Mouse (Mus musculus) adrenal gland, adult (tissue): Measurements from ENCODE around the gene Zfp710.
"Not testable (repeated sequence)": the region's sequence is repeated elsewhere in the genome, so short reads cannot be mapped to it uniquely, and the experiment has no call there.

ENCODE experiments used
- DNase-seq, 2 experiments: peaks; one replicate each; pipeline ENCODE4 v3.0.0; 2022 to 2023; ENCODE audit warnings: low spot score in 1 of 2; ENCODE audit not compliant: inconsistent age in 2 of 2

Gene Zfp710

DNA sequence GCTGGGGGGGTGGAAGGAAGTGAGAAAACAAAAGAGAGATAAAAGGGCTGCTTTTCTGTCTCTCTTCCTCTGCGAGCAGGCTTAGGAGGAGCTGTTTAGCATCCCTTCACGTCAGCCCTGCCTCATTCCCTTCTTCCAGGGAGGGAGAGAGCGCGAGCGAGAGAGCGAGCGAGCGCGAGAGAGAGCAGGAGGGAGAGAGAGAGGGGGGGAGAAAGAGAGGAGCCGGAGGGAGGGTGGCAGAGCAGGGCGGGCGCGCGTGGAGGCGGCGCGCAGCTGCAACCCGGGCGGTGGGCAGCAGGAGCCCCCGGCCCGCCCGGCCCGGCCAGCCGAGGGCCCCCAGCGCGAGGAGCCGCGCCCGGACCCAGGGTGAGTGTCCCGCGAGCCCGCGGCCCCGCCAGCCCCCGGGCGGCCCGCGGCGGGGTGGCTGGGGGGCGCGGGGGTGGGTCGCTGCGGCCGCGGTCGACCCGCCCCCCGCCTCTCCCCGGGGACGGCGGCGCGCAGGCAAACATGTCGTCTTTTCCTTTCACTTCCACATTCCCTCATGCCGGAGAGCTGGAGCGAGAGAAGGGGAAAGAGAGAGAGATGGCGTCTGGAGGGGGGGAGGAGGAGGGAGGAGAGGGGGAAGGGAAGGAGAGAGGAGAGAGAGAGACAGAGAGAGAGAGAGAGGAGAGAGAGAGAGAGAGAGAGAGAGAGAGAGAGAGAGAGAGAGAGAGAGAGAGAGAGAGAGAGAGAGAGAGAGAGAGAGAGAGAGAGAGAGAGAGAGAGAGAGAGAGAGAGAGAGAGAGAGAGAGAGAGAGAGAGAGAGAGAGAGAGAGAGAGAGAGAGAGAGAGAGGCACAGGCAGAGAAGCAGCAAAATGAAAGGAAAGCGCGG is 1.7 kb downstream of the Zfp710 start:
- peak; percentile 69 to 88 for DNase-seq

DNA sequence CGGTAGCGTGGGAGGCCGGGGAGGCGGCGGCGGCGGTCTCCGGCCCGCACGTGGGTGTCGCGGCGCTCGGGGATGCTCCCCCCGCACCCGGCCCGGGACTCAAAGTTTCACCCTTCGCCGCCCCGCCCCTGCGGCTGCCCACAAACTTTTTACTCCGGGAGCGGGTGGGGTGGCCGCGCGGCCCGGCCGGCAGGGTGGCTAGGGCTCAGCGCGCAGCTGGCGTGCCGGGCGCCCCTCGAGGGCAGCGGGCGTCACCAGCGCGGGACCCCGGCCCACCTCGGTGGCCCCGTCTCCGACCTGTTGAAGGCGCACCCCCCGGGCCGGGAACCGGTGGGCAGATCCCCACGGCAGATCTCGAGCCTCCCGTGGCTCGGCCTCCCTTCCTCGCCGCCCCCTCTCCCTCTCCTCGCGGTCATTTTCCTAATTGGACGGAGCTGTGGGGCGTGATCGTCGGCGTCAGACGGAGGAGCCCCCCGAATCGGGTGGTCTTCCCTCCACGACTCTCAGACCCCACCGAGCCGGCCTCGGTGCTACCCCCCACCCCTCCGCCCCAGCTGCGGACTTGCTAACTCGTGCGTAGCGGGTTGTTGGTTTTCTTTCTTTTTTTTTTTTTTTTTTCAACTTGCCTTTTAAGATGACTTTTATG is 2.5 kb downstream of the Zfp710 start:
- DNase-seq: peak; percentile 89 to 93

DNA sequence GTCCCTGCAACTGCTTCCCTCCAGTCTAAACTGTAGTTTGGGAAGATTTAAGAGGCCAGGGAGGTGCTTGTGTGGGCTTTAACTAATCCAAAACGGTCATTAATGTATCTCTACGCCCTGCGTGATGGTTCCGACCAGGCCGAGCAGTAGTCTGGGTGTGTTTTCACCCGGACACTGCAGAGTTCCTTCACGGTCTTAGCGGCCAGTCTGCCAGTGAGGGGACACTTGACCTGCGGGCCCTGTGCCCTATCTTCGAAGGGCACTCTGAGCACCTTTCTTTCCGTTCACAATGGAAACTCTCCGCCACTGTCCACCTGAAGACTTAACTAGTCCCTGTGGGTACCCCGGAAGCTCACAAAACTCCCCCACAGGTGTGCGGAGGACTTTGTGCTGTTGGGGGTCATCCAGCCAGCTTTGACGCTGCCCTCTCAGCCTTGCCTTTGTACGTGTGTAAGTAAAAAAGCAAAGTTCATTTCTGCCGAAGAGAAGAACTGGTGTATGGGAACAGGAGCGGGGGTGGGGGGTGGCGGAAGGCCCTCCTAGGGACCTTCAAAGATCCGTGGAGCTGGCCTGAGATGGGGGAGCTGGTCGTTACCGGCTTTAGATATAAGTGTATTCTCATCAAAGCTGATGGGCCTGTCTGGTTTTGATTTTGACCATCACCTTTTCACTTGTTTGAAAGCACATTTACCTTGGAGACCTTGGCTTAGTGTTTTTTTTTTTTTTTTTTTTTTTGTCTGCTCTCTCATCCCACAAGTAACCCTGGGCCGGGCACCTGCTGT is 3.2 kb downstream of the Zfp710 start:
- peak; percentile 65 to 86 for DNase-seq

DNA sequence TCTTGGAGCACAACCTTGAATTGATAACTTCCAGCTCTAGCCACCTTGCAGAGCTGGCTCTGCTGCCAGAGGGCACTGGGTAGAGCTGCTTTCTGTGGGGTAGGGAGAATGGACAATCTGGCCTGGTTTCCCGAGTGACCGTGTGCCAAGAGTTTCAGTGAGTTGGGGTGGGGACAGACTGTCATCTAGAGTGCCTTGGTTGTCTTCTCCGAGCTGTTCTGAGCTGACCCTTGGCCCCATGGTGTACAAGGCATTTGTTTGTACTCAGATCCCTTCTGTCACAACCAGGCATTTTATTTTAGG is 3.8 kb downstream of the Zfp710 start:
- peak; percentile 74 to 75 for DNase-seq

DNA sequence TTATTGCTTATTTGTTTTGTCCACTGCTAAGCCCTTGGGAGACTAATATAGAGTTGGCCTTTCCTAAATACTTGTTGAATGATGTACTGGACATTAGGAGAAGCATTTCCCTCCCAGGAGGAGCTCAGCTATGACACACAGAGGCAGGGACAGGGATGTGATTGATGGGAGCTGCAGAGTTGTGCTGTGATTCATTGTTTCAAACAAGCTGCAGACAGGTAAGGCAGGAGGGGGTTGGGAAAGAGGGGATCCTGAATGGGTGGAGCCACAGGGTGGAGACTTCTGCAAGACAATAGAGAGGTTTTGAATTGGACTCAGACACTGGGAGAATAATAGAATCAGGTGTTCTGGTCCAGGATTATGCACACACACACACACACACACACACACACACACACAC is 5.4 kb downstream of the Zfp710 start:
- DNase-seq: peak in 1 of 2 experiments; percentile 70

DNA sequence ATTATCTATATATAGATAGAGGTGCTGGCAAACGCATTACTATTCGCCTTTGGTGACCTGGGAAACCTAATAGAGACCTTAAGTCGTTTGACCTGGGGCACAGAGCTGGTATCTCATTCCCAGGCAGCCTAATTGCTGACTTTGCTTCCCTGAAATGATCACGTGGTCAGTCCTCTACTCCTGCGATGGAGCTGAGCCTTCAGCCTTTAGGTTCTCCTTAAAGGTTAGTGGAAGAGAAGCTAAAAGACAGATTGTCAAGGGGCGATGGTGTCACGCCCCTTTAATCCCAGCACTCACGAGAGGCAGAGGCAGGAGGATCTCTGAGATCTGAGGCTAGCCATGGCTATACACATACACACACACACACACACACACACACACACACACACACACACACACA is 5.9 kb downstream of the Zfp710 start:
- no peak for DNase-seq

DNA sequence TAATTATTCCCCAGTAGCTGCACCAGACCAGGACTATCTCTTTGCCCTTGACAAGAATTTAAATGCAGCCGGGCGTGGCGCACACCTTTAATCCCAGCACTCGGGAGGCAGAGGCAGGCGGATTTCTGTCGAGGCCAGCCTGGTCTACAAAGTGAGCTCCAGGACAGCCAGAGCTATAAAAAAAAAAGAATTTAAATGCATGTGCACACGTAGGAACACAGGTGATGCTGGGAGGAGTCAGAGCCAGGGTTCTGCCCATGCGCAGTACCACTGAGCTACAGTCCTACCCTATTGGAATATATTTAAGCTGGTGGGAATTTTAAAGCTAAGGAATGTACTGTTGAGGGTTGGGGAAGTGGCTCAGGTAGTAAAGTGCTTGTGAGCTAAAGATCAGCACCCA is 6.4 kb downstream of the Zfp710 start:
- no peak for DNase-seq

DNA sequence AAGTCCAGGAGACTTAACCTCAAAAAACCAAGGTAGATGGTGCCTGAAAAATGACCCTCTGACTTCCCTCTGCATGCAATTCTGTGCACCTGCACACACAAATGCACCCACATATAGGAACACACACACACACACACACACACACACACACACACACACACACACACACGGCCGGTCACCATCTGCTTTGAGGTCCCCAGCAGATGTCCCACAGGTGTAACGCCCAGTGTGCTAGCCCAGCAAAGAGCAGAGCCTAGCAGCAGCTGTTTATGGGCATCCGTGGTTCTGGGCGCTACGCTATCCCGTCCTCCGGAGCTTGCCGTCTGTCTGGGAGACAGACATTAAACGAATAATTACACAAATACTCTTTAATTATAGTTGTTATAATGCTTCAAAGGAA is 6.9 kb downstream of the Zfp710 start:
- no peak for DNase-seq

DNA sequence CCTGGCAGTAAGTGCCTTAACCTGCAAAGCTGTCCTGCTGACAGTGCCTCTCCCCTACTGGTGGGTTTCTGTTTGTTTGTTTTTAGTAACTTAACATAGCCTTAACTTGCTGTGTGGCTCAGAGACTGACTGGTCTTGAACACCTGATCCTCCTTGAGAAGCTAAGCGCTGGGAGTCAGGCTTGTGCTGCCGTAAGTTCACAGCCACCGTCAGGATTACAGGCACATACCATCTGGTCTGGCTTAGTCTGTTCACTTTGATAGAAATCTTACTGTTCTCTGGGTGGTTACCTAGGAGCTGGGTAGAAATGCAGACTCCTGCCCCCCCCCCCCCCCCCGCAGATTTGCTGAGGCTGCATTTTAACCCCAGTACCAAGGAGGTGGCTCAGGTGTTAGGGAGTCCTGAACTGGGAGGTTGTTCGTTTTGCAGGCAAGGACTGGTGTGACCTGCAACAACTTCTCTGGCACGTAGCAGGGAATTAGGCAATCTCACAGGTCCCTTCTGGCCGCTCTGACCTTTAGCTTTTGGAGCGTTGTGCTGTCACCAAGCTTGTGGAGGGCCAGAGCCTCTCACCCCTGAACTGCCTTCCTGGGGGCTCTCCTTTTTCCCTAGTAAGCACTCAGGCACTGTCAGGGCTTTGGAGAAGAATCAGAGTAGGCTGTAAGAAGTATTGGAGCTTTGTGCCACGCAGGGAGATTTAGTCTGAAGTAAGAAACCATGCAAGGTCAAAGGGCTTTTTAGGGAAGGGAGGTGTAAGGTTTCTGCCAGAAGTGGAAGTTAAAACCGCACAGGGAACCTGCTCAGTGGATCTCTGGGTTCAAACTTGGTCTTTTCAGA is 7.8 kb downstream of the Zfp710 start:
- DNase-seq: no peak

DNA sequence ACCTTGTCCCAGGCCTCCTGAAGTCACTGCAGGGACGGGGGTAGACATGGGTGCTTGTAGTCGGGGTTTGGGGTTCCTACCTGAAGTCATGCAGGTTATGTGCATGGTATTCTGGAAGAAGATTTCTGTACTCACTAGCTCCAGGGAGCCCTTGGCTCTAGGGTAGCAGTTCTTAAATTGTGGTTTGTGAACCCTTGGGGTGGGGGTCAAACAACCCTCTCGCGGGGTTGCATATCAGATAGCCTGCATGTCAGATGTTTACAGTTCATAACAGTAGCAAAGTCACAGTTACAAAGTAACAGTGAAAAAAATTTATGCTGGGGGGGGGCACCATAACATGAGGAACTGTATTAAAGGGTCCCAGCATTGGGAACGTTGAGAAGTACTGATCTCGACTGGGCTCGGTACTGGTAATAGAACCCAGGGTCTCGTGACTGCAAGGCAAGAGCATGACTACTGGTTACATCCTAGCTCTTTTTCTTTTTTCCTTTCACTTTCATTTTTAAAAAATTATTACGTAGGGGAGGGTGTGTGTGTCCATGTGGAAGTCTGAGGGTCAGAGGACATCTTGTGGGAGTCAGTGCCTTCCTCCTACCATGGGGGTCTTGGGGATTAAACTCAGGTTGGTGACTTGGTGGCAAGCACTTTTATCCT is 8.6 kb downstream of the Zfp710 start:
- peak in 1 of 2 experiments; percentile 84 for DNase-seq

DNA sequence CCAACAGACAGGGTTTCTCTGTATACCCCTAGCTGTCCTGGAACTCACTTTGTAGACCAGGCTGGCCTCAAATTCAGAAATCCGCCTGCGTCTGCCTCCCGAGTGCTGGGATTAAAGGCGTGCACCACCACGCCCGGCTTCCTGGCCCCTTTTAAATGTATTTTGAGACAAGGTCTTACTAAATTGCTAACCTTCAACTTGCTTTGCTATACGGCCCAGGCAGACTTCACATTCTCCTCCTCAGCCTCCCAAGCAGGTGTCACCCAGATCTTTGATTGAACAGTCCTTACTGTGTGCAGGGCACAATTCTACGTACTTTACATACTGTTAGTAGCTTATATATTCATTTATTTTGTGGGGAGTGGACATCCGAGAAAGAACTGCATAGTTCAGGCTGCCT is 9.2 kb downstream of the Zfp710 start:
- DNase-seq: no peak

DNA sequence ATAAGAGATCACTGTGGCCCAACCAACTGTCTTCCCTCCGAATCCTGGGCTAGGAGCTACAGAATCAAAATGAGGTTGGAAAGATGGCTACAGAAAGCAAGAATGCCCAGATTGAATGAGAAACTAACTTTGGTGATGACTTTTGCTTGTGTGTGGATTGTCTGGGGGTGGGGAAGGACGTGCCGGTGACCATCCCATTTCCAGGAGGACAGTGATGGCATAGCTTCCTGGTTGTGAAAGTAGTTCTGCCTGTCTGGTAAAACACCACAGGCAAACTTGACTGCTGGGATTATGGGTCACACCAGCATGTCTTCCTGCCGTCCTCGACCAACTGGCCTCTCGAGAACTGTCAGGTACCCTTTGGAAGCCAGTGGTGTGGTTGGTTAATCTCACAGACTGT is 10.5 kb downstream of the Zfp710 start:
- peak in 1 of 2 experiments; percentile 62 for DNase-seq

DNA sequence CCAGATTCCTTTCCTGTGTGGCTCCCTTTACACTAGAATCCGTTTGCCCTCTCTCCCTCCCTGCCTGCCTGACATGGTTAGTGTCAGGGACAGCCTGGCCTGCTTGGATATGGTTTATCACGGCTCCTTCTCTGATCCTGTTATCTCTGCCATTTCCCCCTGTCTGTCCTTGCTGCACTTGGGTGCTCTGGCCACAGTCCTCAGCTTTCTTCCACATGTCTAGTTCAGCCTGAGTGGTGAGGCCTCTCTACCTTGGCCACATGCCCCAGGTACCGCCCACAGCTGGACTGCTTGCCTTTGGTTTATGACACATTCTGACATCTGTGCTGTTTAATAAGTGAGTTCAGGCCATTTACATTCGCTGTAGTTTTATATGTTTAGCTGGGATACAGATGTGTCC is 11.1 kb downstream of the Zfp710 start:
- peak; percentile 84 to 92 for DNase-seq

DNA sequence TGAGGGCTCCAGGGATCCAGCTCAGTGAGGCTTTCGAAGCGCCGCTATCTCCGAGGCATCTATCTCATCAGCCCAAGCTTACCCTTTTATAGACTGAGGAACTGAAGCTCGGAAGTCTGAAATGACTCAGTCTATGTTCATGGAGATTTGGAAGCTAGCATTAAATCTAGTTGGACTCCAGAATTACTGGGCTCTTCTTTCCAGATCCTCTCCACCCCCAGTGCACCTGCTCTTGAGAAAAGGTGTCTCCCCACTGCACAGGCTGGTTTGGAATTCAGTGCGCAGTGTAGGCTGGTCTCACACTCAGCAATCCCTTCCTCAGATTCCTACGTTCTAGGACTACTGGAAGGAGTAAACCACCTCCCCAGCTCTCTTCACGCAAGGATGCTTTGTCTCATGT is 15.1 kb downstream of the Zfp710 start:
- no peak for DNase-seq

DNA sequence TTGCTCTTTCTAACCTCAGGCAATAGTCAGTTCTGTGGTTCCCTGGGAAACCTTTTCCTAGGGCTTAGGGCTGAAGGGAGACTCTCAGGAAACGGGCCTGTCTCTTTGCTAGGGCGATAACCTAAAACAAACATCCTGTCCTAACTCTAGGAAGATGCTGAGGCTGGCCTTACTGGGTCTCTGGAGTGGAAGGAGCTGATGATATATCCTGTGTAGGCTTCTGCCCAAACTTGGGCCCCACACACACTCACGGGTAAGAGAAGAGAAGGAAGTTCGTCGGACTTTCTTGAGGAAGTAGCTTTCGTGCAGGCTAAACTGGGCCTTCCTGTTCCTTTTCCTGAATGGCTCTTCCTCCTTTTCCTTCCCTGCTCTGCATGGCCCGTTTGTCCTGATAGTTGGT is 19.6 kb downstream of the Zfp710 start:
- DNase-seq: peak in 1 of 2 experiments; percentile 65

DNA sequence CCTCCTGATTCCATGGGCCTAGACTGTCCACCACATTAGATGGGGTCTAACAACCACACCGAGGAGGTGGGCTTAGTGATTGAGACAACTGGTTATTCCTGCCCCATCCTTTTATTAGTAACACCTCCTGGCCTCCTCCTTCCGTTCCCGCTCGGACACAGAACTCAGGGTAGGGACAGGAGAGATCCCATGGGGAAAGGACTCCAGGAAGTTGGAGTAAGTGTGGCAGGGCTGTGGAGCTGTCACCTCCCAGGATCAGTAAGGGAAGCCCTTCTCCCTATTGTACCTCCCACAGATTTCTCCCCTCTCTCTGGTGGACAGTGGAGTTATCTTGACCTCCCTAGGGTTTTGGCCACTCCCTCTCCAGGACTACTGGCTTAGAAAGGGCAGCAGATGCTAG is 22.4 kb downstream of the Zfp710 start:
- DNase-seq: no peak

DNA sequence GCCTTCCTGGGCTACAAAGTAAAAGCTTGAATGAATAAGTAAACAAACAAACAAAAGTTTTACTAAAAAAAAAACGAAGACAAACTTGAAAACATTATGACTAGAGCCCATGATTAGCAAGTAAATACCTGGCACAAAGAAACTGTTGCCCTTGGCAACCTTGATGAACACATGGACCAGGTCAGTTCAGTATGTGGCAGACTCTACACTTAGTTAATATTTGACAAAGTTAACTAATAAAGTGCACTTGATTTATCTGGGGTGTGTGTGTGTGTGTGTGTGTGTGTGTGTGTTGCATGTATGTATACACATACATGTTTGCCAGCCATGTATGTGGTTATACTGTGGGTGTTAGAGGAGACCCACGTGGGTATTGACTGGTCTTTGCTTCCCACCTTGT is 25.1 kb downstream of the Zfp710 start:
- no peak for DNase-seq

DNA sequence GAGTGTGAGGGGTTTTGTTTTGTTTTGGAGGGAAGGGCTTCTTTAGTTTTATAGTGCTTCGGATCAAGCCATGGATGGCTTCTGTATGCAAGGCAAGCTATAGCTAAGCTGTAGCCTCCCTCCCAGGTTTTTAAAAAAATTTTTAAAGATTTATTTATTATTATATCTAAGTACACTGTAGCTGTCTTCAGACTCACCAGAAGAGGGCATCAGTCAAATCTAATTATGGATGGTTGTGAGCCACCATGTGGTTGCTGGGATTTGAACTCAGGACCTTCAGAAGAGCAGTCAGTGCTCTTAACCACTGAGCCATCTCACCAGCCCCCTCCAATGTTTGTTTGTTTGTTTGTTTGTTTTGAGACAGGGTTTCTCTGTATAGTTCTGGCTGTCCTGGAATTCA is 25.8 kb downstream of the Zfp710 start:
- DNase-seq: not testable (repeated sequence)

DNA sequence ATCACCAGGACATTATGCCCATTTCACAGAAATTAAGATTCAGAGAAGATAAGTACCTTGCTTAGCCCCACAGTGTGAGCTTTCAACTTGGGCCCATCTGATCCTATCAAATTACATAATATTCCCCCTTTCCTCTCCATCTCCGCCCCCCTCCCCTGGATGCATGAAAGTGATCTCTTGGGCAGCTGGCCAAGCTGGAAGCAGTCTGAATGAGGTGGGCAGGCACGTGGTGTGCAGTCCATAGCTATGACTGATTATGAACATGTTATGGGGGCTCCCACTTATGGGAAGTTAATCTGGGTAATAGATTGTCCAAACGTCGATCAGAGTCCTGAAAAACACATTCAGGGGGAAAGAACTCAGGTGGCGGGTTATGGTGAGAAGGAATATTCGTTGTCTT is 27.2 kb downstream of the Zfp710 start:
- DNase-seq: no peak

DNA sequence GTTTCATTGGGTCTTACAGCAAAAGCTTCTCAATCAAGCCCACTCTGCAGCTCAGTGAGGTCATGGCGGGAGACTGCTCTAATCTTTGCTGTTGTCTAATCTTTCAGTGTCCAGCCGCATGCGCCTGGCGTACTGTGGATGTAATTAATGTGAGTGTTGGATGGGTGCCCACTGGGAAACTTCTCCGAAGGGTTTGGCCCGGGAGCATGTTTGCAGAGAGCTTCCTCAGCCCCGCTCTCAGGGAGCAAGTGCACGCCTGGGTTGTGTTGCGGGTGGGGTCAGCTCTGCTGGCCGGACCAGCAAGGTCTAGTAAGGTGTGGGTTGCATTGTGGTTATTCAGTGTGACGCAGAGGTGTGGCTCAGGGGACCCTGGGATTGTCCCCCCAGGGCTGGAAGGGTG is 27.6 kb downstream of the Zfp710 start:
- peak; percentile 75 to 88 for DNase-seq

DNA sequence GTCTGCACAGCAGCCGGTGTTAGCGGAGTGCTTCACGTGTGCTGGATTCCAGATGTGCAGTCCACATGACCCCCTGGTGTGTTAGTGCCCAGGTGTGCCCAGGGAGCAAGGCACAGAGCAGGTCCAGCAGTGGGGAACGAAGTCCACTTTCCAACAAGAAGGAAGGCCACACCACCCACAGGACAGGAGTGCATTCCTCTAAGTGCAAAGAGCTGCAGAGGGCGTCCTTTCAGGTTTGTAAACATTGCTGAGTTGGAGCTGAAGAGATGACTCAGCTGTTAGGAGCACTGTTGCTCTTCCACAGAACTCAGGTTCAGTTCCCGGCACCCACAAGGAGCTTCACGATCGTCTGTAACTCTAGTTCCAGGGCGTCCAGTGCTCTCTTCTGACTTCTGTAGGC is 28.5 kb downstream of the Zfp710 start:
- no peak for DNase-seq
